ENCODE assay signal across 20 mouse cellular contexts in genomic region chr6:28555428-28555827, GRCm38 (mm10).
"Had no signal": no experiment of that assay in that cellular context is flagged by ENCODE, and none has a peak within 500 bp of the region (broad histone marks: within the 10 kb centered on the region; RNA-seq: fewer than 3 reads in every experiment).

No protein-coding gene starts in this region.

- H3K4me3 ChIP-seq: kidney, embryonic 15.5 days; limb, embryonic 10.5 days; limb, embryonic 13.5 days; stomach, embryonic 15.5 days had no signal

- H3K36me3 ChIP-seq: stomach, embryonic 15.5 days had no signal

- H3K9ac ChIP-seq: kidney, embryonic 15.5 days; limb, embryonic 13.5 days; liver, embryonic 14.5 days; stomach, embryonic 15.5 days had no signal

- DNase-seq: kidney, adult 11 months; kidney, adult 8-10 months; kidney, postnatal 4 days; layer of hippocampus, adult 9-11 months; lung, adult 2 months; lung, postnatal 14 days; lung, postnatal 4 days; midbrain, embryonic 14.5 days; retina, postnatal 1 day; right cerebral cortex, postnatal 25 days; spleen, adult 18-20 months; thymus, adult 2 months; thymus, postnatal 14 days; thymus, postnatal 4 days had no signal

- H3K4me2 ChIP-seq: kidney, embryonic 15.5 days; limb, embryonic 13.5 days; midbrain, embryonic 11.5 days; stomach, embryonic 15.5 days had no signal

- H3K4me1 ChIP-seq: stomach, embryonic 15.5 days had no signal

- H3K27me3 ChIP-seq: kidney, embryonic 15.5 days; limb, embryonic 13.5 days; stomach, embryonic 15.5 days had no signal

- H3K9me3 ChIP-seq: kidney, embryonic 15.5 days; limb, embryonic 10.5 days; limb, embryonic 13.5 days; stomach, embryonic 15.5 days had no signal

- H3K27ac ChIP-seq: kidney, embryonic 15.5 days; limb, embryonic 10.5 days; limb, embryonic 13.5 days; liver, embryonic 14.5 days; stomach, embryonic 15.5 days had no signal
